Mouse (Mus musculus) kidney, adult 2 months (tissue): ENCODE results near the gene Sap30.

Source experiments
- CTCF ChIP-seq: fragments of 200-500 bp; conservative IDR thresholded peaks from 2 replicates; pipeline ENCODE4 v1.5.1; 2011; ENCODE audit warnings: low read depth, mild to moderate bottlenecking, control low read depth, low read length, moderate library complexity, mixed read lengths; ENCODE audit not compliant: insufficient read depth, insufficient read length
- POLR2A ChIP-seq: fragments of 200-500 bp; IDR thresholded peaks from one replicate; pipeline ENCODE4 v1.6.1; 2011; ENCODE audit warnings: low read depth, low read length, control low read depth

GRCm38 (mm10) chr8:57457152-57457551, 30.5 kb downstream of the Sap30 start:
- TF ChIP-seq POLR2A (no peak), CTCF (no peak)
